Mouse (Mus musculus) liver, embryonic 14.5 days (tissue): Measurements from ENCODE around the gene Rcbtb2.

ENCODE experiments used
- CTCF ChIP-seq: IDR thresholded peaks from 2 replicates; pipeline ENCODE4 v1.5.1; 2016; ENCODE audit warnings: antibody characterized with exemption, low read depth, control low read depth
- EP300 ChIP-seq: IDR thresholded peaks from 2 replicates; pipeline ENCODE4 v1.6.1; 2016; ENCODE audit warnings: antibody characterized with exemption, low read depth

DNA sequence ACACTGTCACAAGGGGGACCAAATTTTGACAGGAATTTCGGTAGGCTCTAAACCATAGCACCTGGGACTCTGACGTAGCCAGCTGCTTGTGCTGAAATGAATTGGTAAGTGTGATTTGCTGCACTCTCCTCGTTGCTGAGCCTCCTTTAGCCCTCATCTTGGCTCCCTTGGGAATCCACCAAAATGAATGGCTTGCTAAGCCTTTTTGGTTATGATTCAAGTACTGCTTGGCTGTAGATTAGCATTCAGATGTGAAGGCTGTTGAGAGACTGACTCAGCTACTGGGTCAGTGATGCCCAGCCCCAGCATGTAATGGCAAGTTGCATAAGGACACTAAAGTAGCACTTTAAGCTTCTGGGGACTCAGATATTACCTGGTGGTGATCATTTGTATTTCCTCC, 12.2 kb upstream of the Rcbtb2 start:
- no peak for TF ChIP-seq CTCF
- no peak for TF ChIP-seq EP300
